Mouse (Mus musculus) right cerebral cortex, adult 2 months (tissue): ENCODE results near the gene Taar8c.
"Not testable (repeated sequence)": the region's sequence is repeated elsewhere in the genome, so short reads cannot be mapped to it uniquely, and the experiment has no call there.

Experiments
- DNase-seq, 2 experiments: peaks; one replicate each; pipeline ENCODE4 v3.0.0; 2021 to 2022; ENCODE audit warnings: low spot score in 2 of 2

Gene Taar8c

GRCm38 (mm10) chr10:24074751-24075150 lies 27.0 kb downstream of the Taar8c start:
- not testable (repeated sequence) for DNase-seq

DNA sequence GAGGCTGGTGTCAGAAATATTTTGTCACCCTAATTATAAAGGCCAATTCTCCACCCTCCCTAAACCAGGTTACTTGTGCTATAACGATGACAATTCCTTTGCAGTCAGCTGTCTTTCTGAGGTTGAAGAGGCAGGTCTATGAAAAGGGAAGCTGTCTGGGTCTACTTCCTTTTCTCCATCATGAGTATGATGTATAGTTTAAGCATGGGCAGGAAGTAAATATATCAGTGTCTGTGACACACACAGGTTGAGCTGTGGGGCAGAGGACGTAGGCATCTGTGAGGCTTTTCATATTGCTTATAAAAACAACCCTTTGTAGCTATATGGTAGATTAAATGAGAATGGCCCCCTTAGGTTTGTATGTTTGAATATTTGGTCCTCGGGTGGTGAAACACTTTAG lies 42.7 kb downstream of the Taar8c start:
- no peak for DNase-seq

GRCm38 (mm10) chr10:24052039-24052438 lies 49.7 kb downstream of the Taar8c start:
- no peak for DNase-seq
